Mouse (Mus musculus): ENCODE data around the gene Fut11.

DNA sequence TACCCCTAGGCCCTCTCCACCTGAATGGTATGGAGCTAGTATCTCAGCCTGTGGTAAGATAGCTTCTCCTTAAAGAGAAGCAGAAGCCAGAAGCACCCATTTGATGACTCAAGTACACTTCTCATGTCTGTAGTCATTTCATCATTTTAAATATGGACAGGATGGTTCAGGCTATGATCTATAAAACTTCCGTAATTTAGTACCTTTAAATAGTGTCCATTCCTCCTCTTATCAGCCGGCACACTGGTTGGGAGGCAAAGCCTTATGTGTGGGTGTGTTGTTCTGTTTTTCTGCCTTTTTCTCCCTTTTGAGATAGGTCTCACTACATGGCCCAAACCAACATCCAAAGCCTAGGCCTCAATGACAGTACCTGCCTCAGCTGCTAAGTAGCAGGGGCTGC is 3.7 kb downstream of the Fut11 start:
- TF ChIP-seq CTCF (IDR thresholded peaks at IDR 0.05; ENCODE audit: low read depth, low read length) = no peak
- TF ChIP-seq POLR2A (IDR thresholded peaks at IDR 0.05; ENCODE audit: insufficient read depth, low read length) = no peak
- no peak for TF ChIP-seq EP300 (IDR thresholded peaks at IDR 0.05; ENCODE audit: insufficient read depth, low read depth, low read length)

Data from ES-Bruce4 (cell line).